Mouse (Mus musculus): Measurements from ENCODE around the gene Hist3h2ba.
"Not testable (repeated sequence)": the region's sequence is repeated elsewhere in the genome, so short reads cannot be mapped to it uniquely, and the experiment has no call there.

Hist3h2ba gene

GRCm38 (mm10) chr11:58939088-58939439, 9.7 kb upstream of the Hist3h2ba start:
- DNase-seq = no peak

GRCm38 (mm10) chr11:58944136-58944535, 4.6 kb upstream of the Hist3h2ba start:
- no peak for DNase-seq

- peak; percentile 62 for DNase-seq
These were observed 1.4 kb upstream of the Hist3h2ba start for GRCm38 (mm10) chr11:58947306-58947705.

GRCm38 (mm10) chr11:58947798-58948528, 757 bp upstream of the Hist3h2ba start:
- DNase-seq = peak; percentile 89

GRCm38 (mm10) chr11:58949480-58950431, 1.0 kb downstream of the Hist3h2ba start:
- peak; percentile 88 for DNase-seq

GRCm38 (mm10) chr11:58951210-58951609, 2.5 kb downstream of the Hist3h2ba start:
- DNase-seq = peak; percentile 60

- DNase-seq = peak; percentile 63
These were observed 4.8 kb downstream of the Hist3h2ba start for GRCm38 (mm10) chr11:58953351-58954169.

- not testable (repeated sequence) for DNase-seq
These were observed 5.4 kb downstream of the Hist3h2ba start for GRCm38 (mm10) chr11:58954170-58954419.

GRCm38 (mm10) chr11:58954420-58955142, 5.9 kb downstream of the Hist3h2ba start, which contains the start of the genes Hist3h2a and Trim17:
Gene Hist3h2a, plus strand, starts transcription at chr11:58954685.
Gene Trim17, plus strand, starts transcription at chr11:58954685.
- DNase-seq = peak; percentile 100

- DNase-seq = peak; percentile 75
These were observed 6.6 kb downstream of the Hist3h2ba start for GRCm38 (mm10) chr11:58955143-58955867.

GRCm38 (mm10) chr11:58955868-58956257, 7.1 kb downstream of the Hist3h2ba start:
- DNase-seq = peak; percentile 61

GRCm38 (mm10) chr11:58957226-58957914, 8.7 kb downstream of the Hist3h2ba start:
- no peak for DNase-seq

- no peak for DNase-seq
These were observed 9.8 kb downstream of the Hist3h2ba start for GRCm38 (mm10) chr11:58958536-58958935.

GRCm38 (mm10) chr11:58959186-58959825, 10.6 kb downstream of the Hist3h2ba start:
- DNase-seq = no peak

- DNase-seq = peak; percentile 95
These were observed 11.3 kb downstream of the Hist3h2ba start for GRCm38 (mm10) chr11:58959921-58960465.

GRCm38 (mm10) chr11:58961364-58962177, 12.9 kb downstream of the Hist3h2ba start:
- DNase-seq = peak; percentile 54

- peak; percentile 65 for DNase-seq
These were observed 14.8 kb downstream of the Hist3h2ba start for GRCm38 (mm10) chr11:58963543-58963942.

GRCm38 (mm10) chr11:58964216-58964615, 15.5 kb downstream of the Hist3h2ba start:
- no peak for DNase-seq
